Mouse (Mus musculus) midbrain, embryonic 14.5 days (tissue): ENCODE data around the gene Gm9958. TPM values are rescaled to one million over a fixed set of nuclear protein-coding genes. Genes with fewer than 3 reads are reported as not detected.

Experiments
- ATAC-seq: fragments of 200-750 bp; cut with Nextera tagmentation; 2 replicates; pipeline ENCODE4 v1.8.0; 2017; ENCODE audit warnings: moderate number of reproducible peaks, moderate library complexity; ENCODE audit not compliant: low FRiP score, low TSS enrichment
- DNase-seq: peaks from one replicate; pipeline ENCODE4 v3.0.0-alpha.2; 2015
- H3K27ac ChIP-seq: fragments of 300-500 bp; sonication (generic); replicated peaks from 2 replicates; pipeline ENCODE4 v1.5.1; 2014; ENCODE audit warnings: mild to moderate bottlenecking, low read depth, low read length, moderate library complexity
- H3K27me3 ChIP-seq: fragments of 300-500 bp; sonication (generic); 2 replicates; pipeline ENCODE4 v1.6.1; 2014; ENCODE audit warnings: low read length, control low read depth, mixed read lengths; ENCODE audit not compliant: control insufficient read depth, insufficient read depth
- H3K36me3 ChIP-seq: fragments of 300-500 bp; sonication (generic); 2 replicates; pipeline ENCODE4 v1.6.1; 2014; ENCODE audit warnings: low read length, control low read depth; ENCODE audit not compliant: control insufficient read depth, insufficient read depth
- H3K4me1 ChIP-seq: fragments of 300-500 bp; sonication (generic); 2 replicates; pipeline ENCODE4 v1.6.1; 2014; ENCODE audit warnings: mild to moderate bottlenecking, antibody characterized with exemption, low read length, control low read depth; ENCODE audit not compliant: control insufficient read depth, insufficient read depth
- H3K4me2 ChIP-seq: fragments of 300-500 bp; sonication (generic); 2 replicates; pipeline ENCODE4 v1.6.1; 2014; ENCODE audit warnings: mild to moderate bottlenecking, low read length, moderate library complexity
- H3K4me3 ChIP-seq: fragments of 300-500 bp; sonication (generic); replicated peaks from 2 replicates; pipeline ENCODE4 v1.5.1; 2014; ENCODE audit warnings: low read depth, low read length
- H3K9ac ChIP-seq: fragments of 300-500 bp; sonication (generic); replicated peaks from 2 replicates; pipeline ENCODE4 v1.6.1; 2014; ENCODE audit warnings: mild to moderate bottlenecking, low read length, moderate library complexity
- H3K9me3 ChIP-seq: fragments of 300-500 bp; sonication (generic); 2 replicates; pipeline ENCODE4 v1.6.1; 2016; ENCODE audit warnings: low read length, control low read depth, mixed read lengths; ENCODE audit not compliant: control insufficient read depth
- WGBS: fragments of 180-500 bp; shearing (Covaris S2); extraction: QIAGEN DNeasy Blood & Tissue Kit; methylation state at CpG from one replicate; pipeline ENCODE4 v1.1.7; 2014; 5-methylcytosine and 5-hydroxymethylcytosine counted together
- polyA plus RNA-seq: library from polyadenylated mRNA; unstranded; fragments of >200 nt; fragmentation: Nextera tagmentation; extraction: Ambion mirVana; gene quantifications from 2 replicates; pipeline ENCODE4 v1.2.1, GENCODE M21; 2014

The Gm9958 gene
- polyA plus RNA-seq, 1 experiment from 2014 or later: 5.3 TPM

DNA sequence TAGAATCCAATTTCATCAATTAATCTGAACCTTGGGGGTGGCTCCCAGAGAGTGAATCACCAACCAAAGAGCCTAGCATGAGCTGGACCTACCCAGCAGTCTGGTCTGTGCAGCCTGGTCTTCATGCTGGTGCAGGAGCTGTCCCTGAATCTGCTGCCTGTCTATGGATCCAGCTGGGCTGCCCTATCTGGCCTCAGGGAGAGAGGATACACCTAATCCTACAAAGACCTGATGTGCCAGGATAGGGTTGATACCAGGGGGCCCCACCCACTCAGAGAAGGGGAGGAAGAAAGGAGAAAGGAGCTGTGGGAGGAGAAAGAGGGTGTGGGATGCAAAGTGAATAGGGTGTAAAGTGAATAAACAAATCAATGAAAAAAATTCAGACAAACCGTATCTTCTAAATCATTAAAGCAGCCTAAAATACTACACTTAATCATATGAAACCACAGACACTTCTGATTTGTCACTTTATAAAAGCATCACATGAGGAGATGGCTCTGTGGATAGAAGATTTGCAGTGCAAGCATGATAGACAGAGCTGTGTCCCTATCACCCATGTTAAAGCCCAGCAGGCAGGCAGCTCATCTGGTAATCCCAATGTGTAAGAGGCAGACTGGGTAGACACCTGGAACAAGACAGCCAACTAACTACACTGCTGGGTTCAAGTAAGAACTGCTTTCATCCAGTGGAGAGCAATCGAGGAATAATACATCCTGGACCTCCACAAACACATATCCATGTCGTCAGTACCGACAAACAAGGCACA is 13.3 kb upstream of the Gm9958 start:
- 97% methylated on average over 4 of the region's 4 CpGs for WGBS
- DNase-seq: no peak

DNA sequence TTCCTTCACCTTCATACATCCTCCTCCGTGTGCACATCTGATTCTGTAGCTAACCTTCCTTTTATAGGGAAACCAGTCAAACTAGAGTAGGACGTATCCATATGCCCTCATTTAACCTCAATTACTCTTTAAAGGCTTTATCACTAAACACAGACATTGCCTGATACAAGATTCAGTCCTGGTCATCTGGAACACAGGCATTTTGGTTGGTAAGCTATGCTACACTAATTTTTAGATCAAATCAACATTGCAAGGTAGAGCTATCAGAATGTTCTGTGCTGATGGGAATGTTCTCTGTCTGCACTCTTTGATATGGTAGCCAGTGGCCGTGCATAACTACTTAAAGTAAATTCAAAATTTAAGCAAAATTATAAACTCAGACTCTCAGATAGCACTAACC is 11.2 kb upstream of the Gm9958 start:
- H3K4me1 ChIP-seq: no peaks in the 10 kb centered on the region
- no peaks in the 10 kb centered on the region for H3K9me3 ChIP-seq
- ATAC-seq (no peak), DNase-seq (no peak)
- H3K36me3 ChIP-seq: 0 out of 2 replicates have a peak, but pooled peaks cover 4% of the 10 kb centered on the region
- no peak overlapping the region for H3K9ac ChIP-seq
- H3K27ac ChIP-seq: no peak overlapping the region
- WGBS: 90% methylated on average over 3 of the region's 3 CpGs
- no peaks in the 10 kb centered on the region for H3K27me3 ChIP-seq
- no peak overlapping the region for H3K4me2 ChIP-seq
- no peak overlapping the region for H3K4me3 ChIP-seq

More for the DNA sequence above, 13.3 kb upstream of the Gm9958 start:
- H3K9me3 ChIP-seq: no peaks in the 10 kb centered on the region
- H3K4me1 ChIP-seq: no peaks in the 10 kb centered on the region
- no peak overlapping the region for H3K4me3 ChIP-seq
- no peak overlapping the region for H3K27ac ChIP-seq
- no peak overlapping the region for H3K4me2 ChIP-seq
- 0 out of 2 replicates have a peak, but pooled peaks cover 3% of the 10 kb centered on the region for H3K36me3 ChIP-seq
- no peak for ATAC-seq
- H3K9ac ChIP-seq: no peak overlapping the region; the same call in 1 of the 2 replicates
- H3K27me3 ChIP-seq: no peaks in the 10 kb centered on the region

DNA sequence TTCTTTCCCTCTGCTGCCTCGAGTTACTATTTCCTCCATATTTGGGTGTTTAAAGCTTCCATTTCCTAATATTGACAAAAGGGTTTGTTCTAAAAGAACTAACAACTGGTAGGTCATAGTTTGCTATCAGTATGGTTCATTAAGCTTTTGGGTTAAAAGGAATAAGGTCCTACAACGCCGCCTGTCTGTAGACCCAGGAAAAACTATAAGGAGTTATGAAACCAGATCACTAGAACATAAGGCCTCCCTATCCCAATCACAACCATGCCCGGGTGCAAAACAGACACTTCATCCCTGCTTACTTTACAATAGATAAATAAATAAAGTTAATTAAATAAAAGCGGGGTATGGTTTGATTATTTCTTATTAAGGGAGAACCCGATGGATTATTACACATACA is 2.5 kb upstream of the Gm9958 start:
- H3K27ac ChIP-seq: no peak overlapping the region
- no peaks in the 10 kb centered on the region for H3K27me3 ChIP-seq
- ATAC-seq (no peak), DNase-seq (peak; percentile 79)
- WGBS: 5% methylated on average over 6 of the region's 6 CpGs
- H3K4me3 ChIP-seq: peak overlapping the region; percentile 90
- peak overlapping the region; percentile 91 for H3K9ac ChIP-seq
- no peaks in the 10 kb centered on the region for H3K36me3 ChIP-seq
- H3K4me1 ChIP-seq: peaks cover 19% of the 10 kb centered on the region
- H3K4me2 ChIP-seq: peak overlapping the region; percentile 65
- H3K9me3 ChIP-seq: no peaks in the 10 kb centered on the region

DNA sequence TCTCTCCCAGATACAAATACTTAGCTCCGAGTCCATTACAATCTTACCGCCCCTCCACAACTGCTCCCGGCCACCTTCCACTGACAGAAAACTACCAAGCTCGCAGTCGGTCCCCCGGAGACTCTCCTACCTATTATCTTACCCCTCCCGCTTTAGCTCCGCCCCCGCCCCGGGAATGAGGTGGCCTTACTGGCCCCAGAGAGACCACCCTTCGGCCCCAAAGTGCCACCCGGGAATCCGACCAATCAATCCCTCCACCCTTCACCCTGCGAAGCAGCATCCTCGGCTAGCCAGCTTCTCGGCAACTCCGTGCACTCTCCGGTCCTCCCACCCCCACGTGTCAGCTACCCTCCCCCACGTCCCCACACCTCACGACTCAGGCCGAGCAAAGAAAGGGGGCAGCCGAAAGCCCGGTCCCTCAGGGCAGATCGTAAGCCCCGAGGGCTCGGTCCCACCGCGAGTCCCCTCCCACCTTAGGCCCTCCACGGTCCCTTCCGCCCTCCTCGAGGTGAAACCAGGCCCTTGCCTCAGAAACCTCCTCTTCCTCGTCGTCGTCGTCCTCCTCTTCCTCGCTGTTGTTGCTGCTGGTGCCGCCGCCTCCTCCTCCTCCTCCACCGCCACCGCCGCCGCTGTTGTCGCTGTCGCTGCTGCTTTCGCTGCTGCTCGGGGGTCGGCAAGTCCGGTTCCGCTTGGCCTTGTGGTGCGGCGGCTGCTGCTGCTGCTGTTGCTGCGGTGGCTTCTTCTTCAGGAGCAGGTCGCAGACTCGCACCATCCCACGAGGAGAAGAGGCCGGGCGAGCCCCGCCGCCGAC is 1.7 kb upstream of the Gm9958 start:
- Histone ChIP-seq H3K4me2 (peak overlapping the region; percentile 65), H3K27me3 (no peaks in the 10 kb centered on the region), H3K4me3 (peak overlapping the region; percentile 90), H3K4me1 (peaks cover 19% of the 10 kb centered on the region), H3K27ac (peak overlapping the region; percentile 99), H3K9ac (peak overlapping the region; percentile 91), H3K9me3 (no peaks in the 10 kb centered on the region), H3K36me3 (no peaks in the 10 kb centered on the region)
- peak; percentile 41 for ATAC-seq
- WGBS: under 1% methylated on average over 57 of the region's 61 CpGs
- DNase-seq: peak; percentile 62

DNA sequence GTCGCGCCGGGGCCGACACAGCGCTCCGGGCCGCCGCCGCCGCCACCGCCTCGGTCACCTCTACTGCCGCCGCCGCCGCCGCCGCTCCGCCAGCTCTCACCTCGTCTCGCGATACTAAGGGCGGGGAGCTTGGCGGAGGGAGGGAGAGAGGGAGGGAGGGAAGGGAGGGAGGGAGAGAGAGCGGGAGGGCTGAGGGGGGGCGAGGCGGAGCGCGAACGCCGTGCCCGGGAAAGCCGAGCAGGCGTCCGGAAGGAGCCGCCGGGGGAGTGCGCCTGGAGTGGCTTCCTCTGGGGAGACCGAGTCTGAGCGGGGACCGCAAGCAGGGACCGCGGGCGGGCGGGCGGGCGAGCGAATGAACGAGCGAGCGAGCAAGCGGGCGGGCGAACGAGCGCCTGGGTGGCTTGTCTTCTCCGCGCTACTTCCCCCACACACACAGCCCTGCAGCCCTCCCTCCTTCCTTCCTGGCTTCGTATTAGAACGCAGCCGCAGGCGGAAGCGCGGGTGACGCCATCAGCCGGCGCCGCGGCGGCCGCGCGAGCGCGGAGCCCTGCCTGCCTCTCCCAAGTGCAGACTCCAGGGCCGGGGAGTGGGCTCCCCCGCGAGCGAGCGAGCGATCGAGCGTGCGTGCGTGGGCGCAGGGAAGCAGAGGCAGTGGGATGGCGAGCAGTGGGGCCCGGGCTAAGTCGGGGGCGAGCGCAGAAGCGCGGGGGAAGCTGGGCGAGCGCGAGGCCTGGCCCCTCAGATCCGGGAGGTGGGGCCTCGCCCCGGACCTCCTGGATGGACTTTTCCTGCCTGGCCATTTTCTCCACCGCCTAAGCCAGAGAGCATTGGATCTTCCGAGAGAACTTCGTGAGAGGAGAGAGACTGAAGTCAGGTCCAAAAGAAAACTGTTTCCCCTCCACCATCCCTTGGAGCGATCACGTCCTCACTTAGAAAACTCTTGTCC is 610 bp upstream of the Gm9958 start, which contains the start of gene Ankrd17:
Gene Ankrd17 (minus strand): TSS at position 457 of the 946 bp plus-strand sequence.
- DNase-seq (peak; percentile 96), ATAC-seq (peak; percentile 95)
- Histone ChIP-seq H3K36me3 (no peaks in the 10 kb centered on the region), H3K9me3 (no peaks in the 10 kb centered on the region), H3K4me2 (peak within 1 kb of the TSS; percentile 71), H3K4me1 (peaks cover 19% of the 10 kb centered on the region), H3K4me3 (peak within 1 kb of the TSS; percentile 90), H3K27me3 (no peaks in the 10 kb centered on the region), H3K9ac (peak within 1 kb of the TSS; percentile 91), H3K27ac (peak within 1 kb of the TSS; percentile 99)
- under 1% methylated on average over 88 of the region's 104 CpGs for WGBS

DNA sequence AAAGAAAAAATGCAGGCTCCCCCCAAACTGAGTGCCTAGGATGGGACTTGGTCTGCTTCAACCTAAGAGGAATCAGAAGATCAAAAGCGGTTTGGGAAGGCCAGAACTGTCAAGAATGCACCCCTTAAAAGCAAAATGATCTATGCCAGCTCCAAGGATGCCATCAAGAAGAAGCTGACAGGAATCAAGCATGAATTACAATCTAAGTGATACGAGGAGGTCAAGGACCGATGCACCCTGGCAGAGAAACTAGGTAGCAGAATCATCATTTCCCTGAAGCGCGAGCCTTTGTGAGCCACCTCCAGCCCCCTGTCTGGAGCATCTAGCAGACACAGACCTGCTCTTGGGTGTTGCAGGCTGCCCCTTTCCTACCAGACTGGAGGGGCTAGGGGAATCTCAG is 3.4 kb downstream of the Gm9958 start:
- Histone ChIP-seq H3K9ac (no peak overlapping the region), H3K27ac (no peak overlapping the region), H3K4me1 (no peaks in the 10 kb centered on the region), H3K36me3 (no peaks in the 10 kb centered on the region), H3K9me3 (no peaks in the 10 kb centered on the region), H3K4me2 (no peak overlapping the region), H3K4me3 (no peak overlapping the region), H3K27me3 (no peaks in the 10 kb centered on the region)
- ATAC-seq (no peak), DNase-seq (no peak)
- 85% methylated on average over 5 of the region's 5 CpGs for WGBS

DNA sequence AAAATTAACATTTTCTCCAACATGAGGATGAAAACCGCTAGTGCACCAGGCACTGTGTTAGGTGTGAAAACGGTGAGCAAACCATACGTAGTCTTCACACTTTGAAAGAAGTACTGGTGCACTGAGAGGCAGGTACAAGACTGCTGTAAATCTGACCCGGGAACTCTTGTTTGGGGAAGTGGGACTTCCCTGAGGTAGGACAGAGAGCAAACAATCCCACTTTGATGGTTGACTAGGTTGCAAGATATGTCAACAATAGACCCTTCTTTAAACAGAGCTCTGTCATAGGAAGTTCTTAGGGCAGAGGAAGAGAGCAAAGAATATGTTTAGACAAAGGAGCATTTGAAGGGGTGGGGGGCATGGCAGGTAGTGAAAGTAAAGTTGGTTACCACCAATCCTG is 6.7 kb downstream of the Gm9958 start:
- DNase-seq (no peak), ATAC-seq (no peak)
- Histone ChIP-seq H3K36me3 (no peaks in the 10 kb centered on the region), H3K4me1 (no peaks in the 10 kb centered on the region), H3K4me2 (no peak overlapping the region), H3K27ac (no peak overlapping the region), H3K27me3 (no peaks in the 10 kb centered on the region), H3K4me3 (no peak overlapping the region), H3K9me3 (no peaks in the 10 kb centered on the region), H3K9ac (no peak overlapping the region)
- WGBS: 93% methylated on average over 4 of the region's 4 CpGs

DNA sequence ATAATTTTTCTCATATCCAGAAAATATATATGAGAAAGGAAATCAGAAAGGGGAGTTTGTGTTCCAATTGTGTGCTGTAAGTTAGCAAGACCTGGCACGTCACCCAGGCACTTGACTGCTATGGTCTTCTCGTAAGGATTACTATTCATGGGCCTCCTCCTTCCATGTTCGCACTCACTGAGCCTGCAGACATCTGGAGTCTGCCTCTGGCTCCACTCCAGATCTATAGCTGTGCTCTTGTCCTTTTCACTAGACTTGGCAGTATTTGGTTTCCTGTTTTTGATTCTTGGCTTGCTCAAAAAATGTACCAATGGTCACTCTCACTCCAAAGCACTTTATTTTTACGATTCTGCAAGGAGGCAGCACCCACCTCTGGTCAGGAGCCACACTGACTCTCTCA is 14.5 kb downstream of the Gm9958 start:
- no peak overlapping the region for H3K4me3 ChIP-seq
- no peaks in the 10 kb centered on the region for H3K36me3 ChIP-seq
- H3K9ac ChIP-seq: no peak overlapping the region
- WGBS: 71% methylated on average over 4 of the region's 4 CpGs
- no peaks in the 10 kb centered on the region for H3K27me3 ChIP-seq
- DNase-seq (no peak), ATAC-seq (no peak)
- H3K27ac ChIP-seq: no peak overlapping the region
- H3K4me1 ChIP-seq: no peaks in the 10 kb centered on the region
- no peak overlapping the region for H3K4me2 ChIP-seq
- H3K9me3 ChIP-seq: 0 out of 2 replicates have a peak, but pooled peaks cover 3% of the 10 kb centered on the region
